Mouse (Mus musculus) telencephalon, adult 2 months (tissue): Measurements from ENCODE around the gene Sox1.

Experiments used
- DNase-seq: peaks from one replicate; pipeline ENCODE4 v3.0.0-alpha.2; 2011; ENCODE audit warnings: low read depth, low spot score

Gene Sox1

GRCm38 (mm10) chr8:12389116-12389471, 6.0 kb upstream of the Sox1 start:
- DNase-seq = no peak

- no peak for DNase-seq
These were observed 5.1 kb upstream of the Sox1 start for GRCm38 (mm10) chr8:12389801-12390639.

- DNase-seq = no peak
These were observed 4.3 kb upstream of the Sox1 start for GRCm38 (mm10) chr8:12390640-12391365.

GRCm38 (mm10) chr8:12391366-12392250, 3.5 kb upstream of the Sox1 start:
- no peak for DNase-seq

- DNase-seq = no peak
These were observed 2.3 kb upstream of the Sox1 start for GRCm38 (mm10) chr8:12392801-12393200.

- DNase-seq = no peak
These were observed 602 bp upstream of the Sox1 start for GRCm38 (mm10) chr8:12394385-12395000.

GRCm38 (mm10) chr8:12396501-12397345, 1.6 kb downstream of the Sox1 start:
- DNase-seq = no peak

- DNase-seq = no peak
These were observed 2.3 kb downstream of the Sox1 start for GRCm38 (mm10) chr8:12397346-12397925.

GRCm38 (mm10) chr8:12398011-12398945, 3.2 kb downstream of the Sox1 start:
- DNase-seq = no peak

GRCm38 (mm10) chr8:12399421-12400205, 4.5 kb downstream of the Sox1 start:
- no peak for DNase-seq

- no peak for DNase-seq
These were observed 5.7 kb downstream of the Sox1 start for GRCm38 (mm10) chr8:12400611-12401390.

GRCm38 (mm10) chr8:12401391-12402270, 6.5 kb downstream of the Sox1 start:
- no peak for DNase-seq

GRCm38 (mm10) chr8:12402709-12403108, 7.6 kb downstream of the Sox1 start:
- no peak for DNase-seq

- DNase-seq = no peak
These were observed 12.9 kb downstream of the Sox1 start for GRCm38 (mm10) chr8:12408020-12408419.

- DNase-seq = no peak
These were observed 14.9 kb downstream of the Sox1 start for GRCm38 (mm10) chr8:12409976-12410375.

GRCm38 (mm10) chr8:12417056-12417455, 22.0 kb downstream of the Sox1 start:
- DNase-seq = no peak

- no peak for DNase-seq
These were observed 25.4 kb downstream of the Sox1 start for GRCm38 (mm10) chr8:12420537-12420936.
